Mouse (Mus musculus): ENCODE results near the gene Pik3c2g. TPM values are rescaled to one million over a fixed set of nuclear protein-coding genes. Genes with fewer than 3 reads are reported as not detected.

The Pik3c2g gene
- total RNA-seq, 2 experiments from 2014 or later = 0.28 to 0.43 TPM

- intact Hi-C loops (cut with DNase I) = no loop called here
These were observed 212.7 kb downstream of the Pik3c2g start for GRCm38 (mm10) chr6:139799541-139800226.

GRCm38 (mm10) chr6:139821916-139822315 is 234.9 kb downstream of the Pik3c2g start:
- intact Hi-C loops (cut with DNase I) = no loop called here
- no peak for DNase-seq (ENCODE audit: extremely low spot score in 1 of 2, low spot score in 2 of 2)

More at GRCm38 (mm10) chr6:139799541-139800226, 212.7 kb downstream of the Pik3c2g start:
- no peak for DNase-seq (ENCODE audit: extremely low spot score in 1 of 2, low spot score in 2 of 2)

DNA sequence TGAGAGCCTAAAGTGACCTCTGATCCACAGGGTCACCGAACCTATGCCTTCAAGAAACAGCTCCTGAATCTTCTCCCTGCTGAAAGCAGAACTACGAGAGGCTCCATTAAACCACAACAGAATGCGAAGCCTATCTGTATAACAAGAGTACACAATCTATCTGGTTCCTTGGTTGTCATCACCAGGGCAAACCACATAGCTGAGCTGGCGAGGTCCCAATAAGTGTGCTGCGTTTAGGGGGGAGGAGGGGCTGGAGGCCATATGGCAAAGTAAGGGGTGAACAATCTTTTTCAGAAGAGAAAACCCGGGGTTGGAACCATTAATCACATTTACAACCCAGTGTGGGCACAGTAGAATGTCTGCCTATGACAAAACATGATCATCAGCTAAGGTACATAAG is 251.2 kb downstream of the Pik3c2g start:
- DNase-seq (ENCODE audit: extremely low spot score in 1 of 2, low spot score in 2 of 2) = no peak

GRCm38 (mm10) chr6:139838713-139839112 is 251.7 kb downstream of the Pik3c2g start:
- no peak for DNase-seq (ENCODE audit: extremely low spot score in 1 of 2, low spot score in 2 of 2)

More for the DNA sequence above, 251.2 kb downstream of the Pik3c2g start:
- intact Hi-C loops (cut with DNase I) = no loop called here

GRCm38 (mm10) chr6:139839907-139840306 is 252.9 kb downstream of the Pik3c2g start:
- no peak for DNase-seq (ENCODE audit: extremely low spot score in 1 of 2, low spot score in 2 of 2)
- intact Hi-C loops (cut with DNase I) = no loop called here

More at GRCm38 (mm10) chr6:139838713-139839112, 251.7 kb downstream of the Pik3c2g start:
- intact Hi-C loops (cut with DNase I) = no loop called here

DNA sequence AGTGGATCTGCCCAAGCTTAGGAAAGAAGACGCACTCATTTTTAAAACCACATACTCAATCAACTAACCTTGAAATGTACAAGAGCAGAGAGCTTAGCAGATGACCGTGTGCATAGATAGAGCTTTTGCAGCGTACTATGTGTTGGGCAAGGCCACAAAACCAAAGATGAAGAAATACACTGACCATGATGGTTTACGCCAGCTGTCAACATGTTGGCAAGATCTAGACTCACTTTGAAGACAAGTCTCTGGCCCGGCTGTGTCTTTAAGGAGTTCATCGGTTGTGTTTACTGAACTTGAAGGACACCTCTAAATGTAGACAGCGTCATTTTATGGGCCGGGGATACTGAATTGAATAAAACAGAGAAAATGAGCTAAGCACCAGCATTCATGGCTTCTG is 254.3 kb downstream of the Pik3c2g start:
- DNase-seq (ENCODE audit: extremely low spot score in 1 of 2, low spot score in 2 of 2) = no peak
- intact Hi-C loops (cut with DNase I) = no loop called here

- no peak for DNase-seq (ENCODE audit: extremely low spot score in 1 of 2, low spot score in 2 of 2)
- intact Hi-C loops (cut with DNase I) = no loop called here
These were observed 255.6 kb downstream of the Pik3c2g start for GRCm38 (mm10) chr6:139842626-139843025.

DNA sequence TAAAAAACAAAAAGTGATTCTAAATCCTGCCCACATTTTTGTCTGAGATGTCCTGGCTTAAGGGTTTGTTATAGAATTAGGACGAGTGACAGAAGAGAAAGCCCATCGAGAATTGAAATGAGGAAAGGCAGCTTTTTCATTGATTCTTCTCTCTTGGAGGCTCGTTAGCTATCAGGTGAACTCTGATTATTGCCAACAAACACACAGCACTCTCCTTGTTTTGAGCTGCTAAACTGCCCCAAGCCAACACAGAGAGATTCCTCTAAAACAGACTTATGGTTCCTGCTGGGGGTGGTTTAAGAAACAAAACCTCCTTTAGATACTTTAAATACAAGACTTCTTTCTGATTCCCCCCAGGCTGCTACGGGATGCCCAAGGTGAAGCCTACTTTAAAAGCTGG is 256.5 kb downstream of the Pik3c2g start:
- no peak for DNase-seq (ENCODE audit: extremely low spot score in 1 of 2, low spot score in 2 of 2)
- intact Hi-C loops (cut with DNase I) = no loop called here

- DNase-seq (ENCODE audit: extremely low spot score in 1 of 2, low spot score in 2 of 2) = no peak
- intact Hi-C loops (cut with DNase I) = no loop called here
These were observed 260.0 kb downstream of the Pik3c2g start for GRCm38 (mm10) chr6:139846889-139847544.

DNA sequence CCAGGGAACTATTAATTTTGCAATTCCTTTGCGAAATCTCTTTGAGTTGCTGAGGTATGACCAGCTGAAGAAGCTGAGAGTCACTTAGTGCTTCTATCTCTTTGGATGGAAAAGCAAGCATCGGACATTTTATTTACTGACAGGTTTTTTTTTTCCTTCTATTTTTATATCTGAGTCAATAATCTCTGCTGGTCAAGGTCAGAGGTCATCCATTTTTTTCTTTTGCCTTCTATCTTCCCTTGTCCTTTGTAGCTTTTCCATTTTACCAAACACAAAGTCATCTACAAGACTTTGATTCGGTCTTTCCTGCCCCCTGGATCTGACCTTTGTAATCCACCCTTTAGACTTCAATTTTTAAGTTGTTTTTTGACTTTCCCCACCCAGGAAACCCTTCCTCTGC is 262.9 kb downstream of the Pik3c2g start:
- intact Hi-C loops (cut with DNase I) = no loop called here
- DNase-seq (ENCODE audit: extremely low spot score in 1 of 2, low spot score in 2 of 2) = no peak

GRCm38 (mm10) chr6:139851705-139852603 is 264.9 kb downstream of the Pik3c2g start:
- intact Hi-C loops (cut with DNase I) = no loop called here
- DNase-seq (ENCODE audit: extremely low spot score in 1 of 2, low spot score in 2 of 2) = no peak

DNA sequence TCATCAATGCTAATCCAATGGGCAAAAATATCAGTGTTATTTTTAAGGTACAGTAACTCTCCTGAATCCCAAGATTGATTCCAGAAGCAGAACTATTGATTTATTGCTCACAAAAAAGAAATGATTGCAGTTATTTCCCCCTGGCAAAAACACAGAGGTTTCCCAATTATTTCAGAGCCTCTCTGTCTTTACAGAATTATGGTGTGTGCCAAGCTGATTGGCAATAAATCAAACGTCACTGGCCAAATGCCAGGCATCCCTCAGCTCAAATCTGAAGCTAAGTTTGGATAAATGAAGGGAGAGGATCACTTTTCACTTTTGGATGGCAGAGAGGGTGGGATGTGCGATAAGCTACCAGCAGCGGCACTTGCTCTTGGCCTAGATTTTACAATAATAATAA is 265.8 kb downstream of the Pik3c2g start:
- intact Hi-C loops (cut with DNase I) = no loop called here
- no peak for DNase-seq (ENCODE audit: extremely low spot score in 1 of 2, low spot score in 2 of 2)

GRCm38 (mm10) chr6:139860141-139860540 is 273.1 kb downstream of the Pik3c2g start:
- intact Hi-C loops (cut with DNase I) = no loop called here
- DNase-seq (ENCODE audit: extremely low spot score in 1 of 2, low spot score in 2 of 2) = no peak

DNA sequence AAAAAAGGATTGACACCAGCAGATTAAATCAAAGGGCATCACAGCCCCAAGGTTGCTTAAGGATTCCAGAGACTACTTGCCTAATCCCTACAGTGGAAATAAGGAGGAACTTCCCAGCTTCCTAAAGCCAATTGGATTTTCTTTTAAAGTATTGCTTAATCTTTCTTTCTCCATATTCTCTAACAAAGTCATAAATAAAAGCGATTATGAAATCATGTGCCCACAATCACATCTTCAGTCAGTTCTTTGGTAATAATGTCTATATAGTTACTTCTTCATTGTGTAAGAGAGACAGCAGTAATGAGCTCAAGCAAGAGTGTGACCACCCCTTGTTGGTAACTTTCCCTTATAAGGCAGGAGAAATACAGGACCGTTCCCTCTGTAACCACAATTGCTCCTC is 274.5 kb downstream of the Pik3c2g start:
- intact Hi-C loops (cut with DNase I) = no loop called here
- no peak for DNase-seq (ENCODE audit: extremely low spot score in 1 of 2, low spot score in 2 of 2)

DNA sequence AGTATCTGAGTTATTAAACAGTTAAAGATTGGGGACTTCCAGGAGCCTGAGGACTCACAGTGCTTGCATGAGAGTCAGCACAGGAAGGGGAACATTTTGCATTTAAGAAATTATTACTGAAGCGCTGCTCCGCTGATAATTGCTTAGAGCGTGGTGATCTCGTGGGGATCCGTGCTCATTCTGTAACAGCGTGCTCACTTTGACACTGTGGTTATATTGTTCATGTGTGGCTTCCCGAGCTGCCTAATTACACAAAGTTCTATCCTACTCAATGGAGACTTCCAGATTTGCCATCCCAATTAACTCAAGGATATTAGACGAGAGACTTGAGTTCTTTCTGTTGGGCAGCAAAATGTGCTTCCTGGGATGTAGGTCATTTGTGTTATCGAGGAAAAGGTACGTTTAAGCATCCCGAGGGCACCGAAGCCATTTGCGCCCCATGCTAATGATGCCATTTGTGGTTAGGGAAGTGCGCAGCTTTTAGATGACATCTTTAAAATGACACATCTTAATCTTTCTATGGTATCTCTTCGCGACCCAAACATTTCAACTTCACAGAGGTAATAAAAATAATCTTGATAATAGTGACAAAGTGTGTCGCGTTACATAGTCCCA is 278.1 kb downstream of the Pik3c2g start:
- DNase-seq (ENCODE audit: extremely low spot score in 1 of 2, low spot score in 2 of 2) = no peak
- intact Hi-C loops (cut with DNase I) = no loop called here

GRCm38 (mm10) chr6:139874418-139875176 is 287.6 kb downstream of the Pik3c2g start:
- peak; percentile 16 to 35 for DNase-seq (ENCODE audit: extremely low spot score in 1 of 2, low spot score in 2 of 2)
- intact Hi-C loops (cut with DNase I) = loop anchor here (10.0 kb wide), 1 partner anchor 550 kb away; the partner anchor contains the start of gene Plekha5

- intact Hi-C loops (cut with DNase I) = loop anchor here (10.0 kb wide), 1 partner anchor 548 kb away; the partner anchor contains the start of gene Plekha5
- DNase-seq (ENCODE audit: extremely low spot score in 1 of 2, low spot score in 2 of 2) = no peak
These were observed 289.7 kb downstream of the Pik3c2g start for GRCm38 (mm10) chr6:139876691-139877090.
